Mouse (Mus musculus): Measurements from ENCODE around the gene Mia3.

GRCm38 (mm10) chr1:183297473-183297885 lies 71.9 kb downstream of the Mia3 start:
- TF ChIP-seq POLR2A (IDR thresholded peaks at IDR 0.05; ENCODE audit: borderline replicate concordance, control insufficient read depth, low read depth, low read length) (no peak), CTCF (IDR thresholded peaks at IDR 0.05; ENCODE audit: control insufficient read depth, insufficient read depth, low read length) (no peak)

All from bone marrow, adult 2 months (tissue).